ENCODE assay signal across 10 mouse cellular contexts in the genomic region with DNA sequence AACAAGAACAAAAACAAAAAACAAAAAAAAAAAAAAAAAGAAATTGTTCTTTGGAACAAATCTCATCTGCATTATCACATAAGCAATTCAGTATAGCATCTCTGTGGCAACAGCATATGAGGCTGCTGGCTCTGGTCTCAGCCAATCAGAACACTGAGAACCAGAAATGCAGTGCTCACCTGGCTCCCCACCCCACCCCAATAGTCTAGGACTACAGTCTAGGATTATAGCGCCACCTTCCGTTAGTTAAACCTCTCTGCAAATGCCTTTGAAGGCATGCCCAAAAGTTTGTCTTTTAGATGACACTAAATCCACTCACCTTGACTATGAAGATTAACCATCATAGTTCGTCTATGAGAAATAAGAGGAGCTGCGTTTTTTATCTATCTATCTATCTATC. TPM values are rescaled to one million over a fixed set of nuclear protein-coding genes. Genes with fewer than 3 reads are reported as not detected.
DNase-seq lines count a peak whose midpoint lies in the region; ATAC-seq and TF ChIP-seq lines count a peak whose summit lies in the region.
"Had no signal": no experiment of that assay in that cellular context is flagged by ENCODE, and none has a peak within 500 bp of the region (broad histone marks: within the 10 kb centered on the region; RNA-seq: fewer than 3 reads in every experiment).

No protein-coding gene starts in this region.

- no peak overlapping the region for H3K27ac ChIP-seq in thymus, adult 2 months (ENCODE audit: control insufficient read depth, insufficient read depth, low read length)
- no peak overlapping the region for H3K27ac ChIP-seq in liver, embryonic 14.5 days
- H3K27ac ChIP-seq: lung, embryonic 15.5 days had no signal

- peak; percentile 47; the same call in 1 of the 2 replicates for ATAC-seq in liver, embryonic 14.5 days (ENCODE audit: insufficient read depth)

- H3K27me3 ChIP-seq in thymus, adult 2 months (ENCODE audit: control insufficient read depth, insufficient read depth, low read length) = no peaks in the 10 kb centered on the region
- H3K27me3 ChIP-seq in liver, embryonic 14.5 days (ENCODE audit: control insufficient read depth, insufficient read depth, low read length) = peaks cover 3% of the 10 kb centered on the region; the same call in 1 of the 2 replicates
- H3K27me3 ChIP-seq: lung, embryonic 15.5 days had no signal

- 15% methylated on average over 4 of the region's 4 CpGs for WGBS in thymus, adult 2 months
- 16% methylated on average over 4 of the region's 4 CpGs for WGBS in liver, embryonic 14.5 days (ENCODE audit: insufficient replicate concordance)

- TF ChIP-seq POLR2A in thymus, adult 2 months (IDR thresholded peaks at IDR 0.05; ENCODE audit: control insufficient read depth, extremely low read depth, insufficient read depth, low read length, poor library complexity) = no peak

- no peak overlapping the region for H3K4me3 ChIP-seq in thymus, adult 2 months (ENCODE audit: control insufficient read depth, insufficient read depth, low read length)
- no peak overlapping the region for H3K4me3 ChIP-seq in liver, embryonic 14.5 days (ENCODE audit: insufficient read depth in 1 of 2, low read depth in 2 of 2, low read length in 2 of 2)
- H3K4me3 ChIP-seq: lung, embryonic 15.5 days had no signal

- peak; percentile 12 for DNase-seq in embryo, embryonic 10.5 days (ENCODE audit: low spot score)
- no peak for DNase-seq in embryo, embryonic 10 days (ENCODE audit: low spot score)
- DNase-seq in thymus, adult 2 months = peak; percentile 18
- no peak for DNase-seq in thymus, adult 18-20 months
- no peak for DNase-seq in liver, embryonic 14.5 days (ENCODE audit: low read depth in 3 of 3, low spot score in 3 of 3)
- DNase-seq in frontal cortex, postnatal 25 days (ENCODE audit: low spot score in 2 of 2) = no peak
- no peak for DNase-seq in left cerebral cortex, adult 9 months (ENCODE audit: low spot score in 2 of 2)
- DNase-seq in right cerebral cortex, postnatal 14 days = no peak

- H3K4me1 ChIP-seq in thymus, adult 2 months (replicated peaks; ENCODE audit: control insufficient read depth, insufficient read depth, low read length) = no peaks in the 10 kb centered on the region
- H3K4me1 ChIP-seq in liver, embryonic 14.5 days (replicated peaks; ENCODE audit: control insufficient read depth in 2 of 2, insufficient read depth in 2 of 2, low read length in 1 of 2) = peaks cover 0 to 5% of the 10 kb centered on the region in 2 experiments; a peak in 2 of 4 replicates
- H3K4me1 ChIP-seq: lung, embryonic 15.5 days had no signal

- TF ChIP-seq CTCF in thymus, adult 2 months (IDR thresholded peaks at IDR 0.05; ENCODE audit: borderline replicate concordance, control insufficient read depth, extremely low read depth, insufficient read depth, low read length, poor library complexity) = no peak
- peak; percentile 26; the same call in 1 of the 2 replicates for TF ChIP-seq CTCF in liver, embryonic 14.5 days (IDR thresholded peaks at IDR 0.05; ENCODE audit: low read depth)

- no peaks in the 10 kb centered on the region for H3K36me3 ChIP-seq in thymus, adult 2 months (ENCODE audit: control insufficient read depth, insufficient read depth, low read length)
- H3K36me3 ChIP-seq in liver, embryonic 14.5 days (replicated peaks; ENCODE audit: control insufficient read depth, insufficient read depth, low read depth) = no peaks in the 10 kb centered on the region
- H3K36me3 ChIP-seq: G1E; lung, embryonic 15.5 days had no signal

- H3K9ac ChIP-seq in liver, embryonic 14.5 days (replicated peaks) = no peak overlapping the region
- H3K9ac ChIP-seq: lung, embryonic 15.5 days had no signal

- TF ChIP-seq EP300 in liver, embryonic 14.5 days (IDR thresholded peaks at IDR 0.05; ENCODE audit: low read depth) = no peak

- no peak overlapping the region for H3K4me2 ChIP-seq in liver, embryonic 14.5 days (ENCODE audit: low read depth)

- H3K9me3 ChIP-seq in liver, embryonic 14.5 days (ENCODE audit: control insufficient read depth, low read length) = no peaks in the 10 kb centered on the region
- H3K9me3 ChIP-seq: G1E; lung, embryonic 15.5 days had no signal

RNA-seq across cellular contexts. Expression of a gene that starts 11.4 kb away (rescaled TPM):
- 32.0 and 39.9 TPM in 2 replicates for polyA plus RNA-seq in thymus, adult 2 months (2012; rRNA removed)
- polyA plus RNA-seq in liver, embryonic 14.5 days (2012; rRNA removed) = 6.6 and 8.6 TPM in 2 replicates
- polyA plus RNA-seq in liver, embryonic 14.5 days (2014; fragmentation: Nextera tagmentation; extraction: Ambion mirVana) = 6.7 and 7.9 TPM in 2 replicates

RNA-seq across cellular contexts. Expression of a gene that starts 13.6 kb away (rescaled TPM):
- not detected in 2 replicates for polyA plus RNA-seq in thymus, adult 2 months (2012; rRNA removed)
- not detected in 2 replicates for polyA plus RNA-seq in liver, embryonic 14.5 days (2012; rRNA removed)
- not detected in 2 replicates for polyA plus RNA-seq in liver, embryonic 14.5 days (2014; fragmentation: Nextera tagmentation; extraction: Ambion mirVana)
- polyA plus RNA-seq: G1E; lung, embryonic 15.5 days had no signal

RNA-seq across cellular contexts. Expression of a gene that starts 41.5 kb away (rescaled TPM):
- polyA plus RNA-seq in thymus, adult 2 months (2012; rRNA removed) = 0.13 and 0.30 TPM in 2 replicates
- polyA plus RNA-seq in liver, embryonic 14.5 days (2012; rRNA removed) = 0.15 and 0.26 TPM in 2 replicates
- polyA plus RNA-seq in liver, embryonic 14.5 days (2014; fragmentation: Nextera tagmentation; extraction: Ambion mirVana) = 0.20 and 0.32 TPM in 2 replicates
- polyA plus RNA-seq: G1E had no signal

RNA-seq across cellular contexts. Expression of a gene that starts 43.8 kb away (rescaled TPM):
- polyA plus RNA-seq in thymus, adult 2 months (2012; rRNA removed) = 0.09 TPM in 1 of 2 replicates, not detected in the other
- 82.4 and 114 TPM in 2 replicates for polyA plus RNA-seq in liver, embryonic 14.5 days (2012; rRNA removed)
- polyA plus RNA-seq in liver, embryonic 14.5 days (2014; fragmentation: Nextera tagmentation; extraction: Ambion mirVana) = 251 and 278 TPM in 2 replicates

RNA-seq across cellular contexts. Expression of a gene that starts 52.8 kb away (rescaled TPM):
- polyA plus RNA-seq in thymus, adult 2 months (2012; rRNA removed) = 0.16 and 0.32 TPM in 2 replicates
- polyA plus RNA-seq in liver, embryonic 14.5 days (2012; rRNA removed) = not detected in 2 replicates
- not detected in 2 replicates for polyA plus RNA-seq in liver, embryonic 14.5 days (2014; fragmentation: Nextera tagmentation; extraction: Ambion mirVana)
- polyA plus RNA-seq: G1E; lung, embryonic 15.5 days had no signal

Comparison
In these comparisons a context has a peak if more than half of its experiments do, and no peak if none do; other contexts are left out.
1. DNase-seq: peak in embryo, embryonic 10.5 days (single experiment) and thymus, adult 2 months (single experiment); none in embryo, embryonic 10 days (single experiment), thymus, adult 18-20 months (0 of 2), liver, embryonic 14.5 days (0 of 3), frontal cortex, postnatal 25 days (0 of 2), left cerebral cortex, adult 9 months (0 of 2) and right cerebral cortex, postnatal 14 days (single experiment).